Mouse (Mus musculus): ENCODE measurements at regions not wholly inside any gene's neighbourhood (a gene's known extent, or its start where the extent isn't known, plus 50 kb on each side); places are given as distances from the start of the nearest gene placed in this dataset.

DNA sequence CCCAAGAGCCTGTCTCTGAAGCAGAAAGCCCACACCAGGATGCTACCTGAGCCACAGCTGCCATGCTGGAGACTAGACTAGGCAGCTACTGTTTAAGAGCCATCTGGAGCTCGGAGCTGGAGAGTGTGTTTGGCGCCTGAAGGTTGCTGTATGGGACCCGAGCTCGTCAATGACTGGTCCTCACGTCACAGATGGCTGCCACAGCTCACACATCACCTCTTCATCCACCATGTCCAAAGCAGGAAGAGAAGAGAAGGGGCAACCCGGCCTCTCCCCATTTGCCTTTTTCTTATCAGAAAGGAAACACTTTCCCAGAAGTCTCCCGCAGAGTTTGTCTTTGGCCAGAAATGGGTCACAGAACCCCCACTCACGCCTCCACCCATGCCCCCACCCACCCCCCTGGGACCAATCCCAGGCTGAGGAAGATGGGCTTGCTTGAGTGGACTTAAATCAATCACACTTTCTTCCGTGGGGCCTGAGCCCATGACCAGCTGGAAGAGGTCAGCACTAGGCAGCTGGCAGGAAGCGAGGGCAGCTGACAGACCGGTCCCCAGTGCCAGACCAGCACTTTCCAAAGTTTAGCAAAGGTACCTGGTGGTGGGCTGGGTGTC is 53.5 kb upstream of the Ptpn1 start:
- no peak for DNase-seq

DNA sequence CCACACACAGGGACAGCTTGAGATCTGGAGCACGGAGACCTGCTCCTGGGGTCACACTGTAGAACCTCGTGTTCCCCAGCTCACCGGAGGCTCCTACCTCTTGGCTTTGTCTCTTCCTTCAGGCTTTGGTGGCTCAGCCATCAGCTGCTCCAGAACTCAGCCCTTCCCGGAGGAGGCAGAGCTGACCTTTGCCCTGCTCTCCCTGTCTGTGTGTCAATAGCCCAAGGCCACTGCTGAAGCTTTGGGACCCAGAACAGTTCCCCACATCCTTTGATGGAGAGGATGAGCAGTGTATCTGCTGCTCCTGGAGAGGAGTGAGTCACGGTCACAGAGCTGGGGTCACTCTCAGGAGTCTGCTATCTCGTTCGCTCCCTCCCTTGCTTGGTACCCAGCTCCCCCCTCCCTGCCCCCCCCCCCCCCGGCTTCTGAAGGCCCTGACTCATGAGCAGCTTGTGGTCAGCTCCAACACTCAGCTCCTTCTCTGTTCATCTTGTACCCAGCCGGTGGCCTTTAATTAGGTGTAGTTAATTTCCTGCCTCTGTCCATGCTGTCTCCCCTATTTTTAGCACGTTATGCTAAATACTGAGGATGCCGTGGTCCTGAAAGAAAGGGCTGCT is 54.5 kb upstream of the Ptpn1 start:
- DNase-seq, result no peak

DNA sequence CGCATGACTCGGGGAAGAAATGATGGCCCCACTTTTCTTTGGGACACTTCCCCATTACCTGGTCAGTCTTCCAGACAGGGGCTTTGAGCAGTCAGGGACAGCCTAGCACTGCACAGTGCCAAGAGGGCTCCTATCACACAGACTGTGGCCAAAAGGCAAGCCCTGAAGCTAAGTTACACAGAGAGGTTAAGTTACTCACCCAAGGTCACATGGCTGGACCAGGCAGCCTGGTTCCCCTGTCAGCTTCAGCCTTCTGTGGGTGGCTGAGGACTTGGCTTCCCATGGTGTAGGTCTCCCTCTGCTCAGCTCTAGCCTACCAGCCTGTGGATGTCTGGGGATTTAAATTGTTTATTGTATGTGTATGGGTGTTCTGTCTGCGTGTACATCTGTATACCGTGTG is 59.4 kb upstream of the Ptpn1 start:
- no peak for DNase-seq

DNA sequence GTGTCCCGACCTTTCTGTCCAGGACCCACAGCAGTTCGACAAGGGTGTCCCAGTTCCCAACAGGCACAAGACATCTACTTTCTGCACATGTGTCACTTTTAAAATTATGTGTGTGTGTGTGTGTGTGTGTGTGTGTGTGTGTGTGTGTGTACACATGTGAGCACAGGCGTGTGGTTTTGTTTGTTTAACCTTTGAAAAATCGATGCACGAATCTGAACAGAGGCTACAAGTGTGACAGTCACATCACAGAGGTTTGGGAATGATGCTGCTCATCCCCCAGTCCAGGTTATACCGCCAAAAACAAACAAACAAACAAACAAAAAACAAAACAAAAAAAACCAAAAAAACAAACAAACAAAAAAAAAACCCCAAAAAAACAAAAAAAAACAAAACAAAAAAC is 61.7 kb upstream of the Ptpn1 start:
- DNase-seq, result no peak

DNA sequence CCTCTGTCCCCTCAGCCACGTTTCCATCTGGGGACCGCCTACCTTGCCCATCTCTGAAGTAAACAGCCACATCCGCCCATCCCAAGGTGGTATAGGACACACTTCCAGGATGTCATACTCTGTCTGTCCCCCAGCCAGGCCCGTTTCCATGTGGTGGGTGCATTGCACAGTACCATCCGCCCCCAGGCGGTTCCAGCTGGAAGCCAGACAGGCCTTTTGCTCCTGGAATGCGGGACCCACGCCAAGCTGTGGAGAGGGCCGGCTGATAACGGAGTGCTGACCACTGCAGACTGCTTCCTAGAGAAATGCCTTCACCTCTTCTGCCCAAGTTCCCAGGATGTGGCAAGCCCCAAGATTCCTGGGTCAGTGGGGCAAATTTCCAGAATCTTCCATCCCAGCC is 65.1 kb upstream of the Ptpn1 start:
- DNase-seq, result no peak

DNA sequence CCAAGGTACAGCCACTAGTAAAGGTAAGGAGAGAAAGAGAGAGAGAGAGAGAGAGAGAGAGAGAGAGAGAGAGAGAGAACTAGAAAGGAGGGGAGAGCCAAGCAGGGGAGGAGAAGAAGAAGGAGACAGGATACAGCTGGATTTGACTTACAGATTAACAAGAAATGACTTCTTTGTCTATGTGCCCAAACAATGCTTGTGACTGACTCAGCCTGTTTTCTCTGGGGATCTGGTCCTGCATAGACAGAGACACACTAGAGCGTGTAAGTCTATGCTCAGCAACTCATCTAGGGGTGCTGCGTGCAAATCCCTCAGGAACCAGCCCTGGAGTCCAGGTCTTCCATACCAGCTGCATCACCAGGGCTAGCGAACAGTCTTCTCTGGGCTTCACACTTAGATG is 66.3 kb upstream of the Ptpn1 start:
- DNase-seq, result no peak

DNA sequence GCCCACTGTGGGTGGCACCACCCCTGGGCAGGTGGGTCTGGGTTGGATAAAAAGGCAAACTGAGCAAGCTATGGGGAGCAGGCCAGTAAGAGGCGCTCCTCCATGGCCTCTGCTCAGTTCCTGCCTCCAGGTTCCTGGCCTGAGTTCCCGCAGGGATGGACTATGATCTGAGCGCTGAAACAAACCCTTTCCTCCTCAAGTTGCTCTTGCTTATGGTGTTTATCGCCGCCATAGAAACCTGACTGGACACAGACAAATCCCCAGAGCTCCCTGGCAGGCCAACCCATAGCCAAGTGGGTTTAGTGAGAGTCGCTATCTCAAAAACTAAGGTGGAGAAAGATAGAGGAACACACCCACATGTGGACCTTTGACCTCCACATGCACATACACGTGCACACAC is 67.2 kb upstream of the Ptpn1 start:
- no peak for DNase-seq

DNA sequence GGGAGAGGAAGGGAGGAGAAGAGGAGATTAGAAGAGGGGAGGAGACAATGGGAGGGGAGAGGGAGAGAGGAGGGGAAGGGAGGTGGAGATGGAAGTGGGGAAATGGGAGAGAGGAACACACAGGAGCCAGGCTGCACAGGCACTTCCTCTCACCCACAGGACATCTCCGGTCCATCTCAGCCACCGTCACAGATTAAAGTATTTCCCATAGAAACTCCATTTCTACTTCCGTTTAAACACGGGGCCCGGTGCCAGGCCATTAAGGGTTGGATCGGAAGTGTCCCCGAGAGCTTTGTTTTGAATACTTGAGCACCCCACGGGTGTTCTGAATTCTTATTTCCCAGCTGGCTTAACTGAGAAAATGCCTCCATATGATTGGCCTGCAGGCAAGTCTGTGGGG is 67.6 kb upstream of the Ptpn1 start:
- no peak for DNase-seq

DNA sequence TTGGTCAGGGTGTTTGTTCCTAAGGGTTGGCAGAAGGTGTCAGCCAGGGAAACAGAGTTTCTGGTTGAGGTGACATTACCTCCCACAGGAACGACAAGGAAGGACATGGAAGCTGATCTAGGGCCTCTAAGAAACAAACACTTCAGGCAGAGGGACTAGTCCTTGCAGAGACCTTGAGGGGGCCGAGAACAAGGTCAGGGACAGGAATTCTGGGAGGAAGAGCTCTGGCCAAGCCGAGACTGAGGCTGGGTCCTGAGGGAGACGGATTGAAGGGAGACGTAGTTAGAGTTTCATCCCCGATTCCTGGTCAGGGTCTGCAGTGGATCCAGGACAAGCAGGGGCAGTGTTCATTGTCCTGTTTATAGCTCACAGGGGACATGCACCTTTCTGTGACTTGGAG is 68.2 kb upstream of the Ptpn1 start:
- no peak for DNase-seq

DNA sequence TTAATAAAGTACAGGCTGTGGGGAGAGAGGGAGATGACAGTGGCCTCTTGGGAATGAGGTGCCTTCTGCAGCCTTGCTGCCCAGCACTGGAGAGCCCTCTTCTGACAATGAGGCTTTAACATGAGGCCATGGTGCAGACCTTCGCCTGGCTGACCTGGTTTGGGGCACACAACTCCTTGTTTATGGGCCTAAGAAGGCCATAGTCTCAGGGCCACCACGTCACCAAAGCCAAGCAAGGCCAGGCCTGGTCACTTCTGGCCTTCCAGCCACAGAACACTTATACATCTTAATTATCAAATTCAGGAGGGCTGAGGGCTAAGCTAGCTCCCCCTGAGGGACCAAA is 70.7 kb upstream of the Ptpn1 start:
- no peak for DNase-seq

DNA sequence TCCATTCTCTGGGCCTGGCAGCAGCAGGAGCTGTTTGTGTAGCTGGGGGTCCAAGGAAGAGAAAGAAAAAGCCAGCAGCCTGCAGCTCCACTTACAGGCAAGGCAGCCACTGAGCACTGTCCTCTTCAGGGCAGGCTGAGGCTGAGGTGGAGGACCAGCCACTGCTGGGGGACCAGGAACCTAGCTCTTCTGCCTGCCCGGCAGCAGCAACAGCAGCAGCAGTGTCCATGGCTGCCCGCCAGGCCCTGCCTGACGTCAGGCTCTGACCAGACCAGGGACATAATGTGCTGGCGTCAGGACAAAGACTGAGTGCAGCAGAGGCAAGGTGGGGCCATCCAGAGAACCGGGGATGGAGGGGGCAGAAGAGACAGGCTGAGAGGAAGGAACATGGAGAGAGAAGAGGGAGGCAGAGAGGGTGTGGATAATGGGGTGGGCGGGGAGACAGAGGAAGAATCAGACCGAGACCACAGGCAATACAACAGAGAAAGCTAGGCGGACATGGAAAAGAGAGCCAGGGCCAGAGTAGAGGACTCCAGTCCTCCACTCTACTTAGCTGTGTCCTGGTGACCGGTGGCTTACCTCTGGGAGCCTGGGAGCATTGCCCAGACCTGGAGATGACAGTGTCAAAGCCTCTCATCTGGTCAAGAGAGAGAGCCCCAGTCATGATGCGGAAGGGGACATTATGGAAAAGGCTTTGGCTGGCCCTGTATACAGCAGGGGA is 71.2 kb upstream of the Ptpn1 start:
- DNase-seq, result peak; percentile 10

DNA sequence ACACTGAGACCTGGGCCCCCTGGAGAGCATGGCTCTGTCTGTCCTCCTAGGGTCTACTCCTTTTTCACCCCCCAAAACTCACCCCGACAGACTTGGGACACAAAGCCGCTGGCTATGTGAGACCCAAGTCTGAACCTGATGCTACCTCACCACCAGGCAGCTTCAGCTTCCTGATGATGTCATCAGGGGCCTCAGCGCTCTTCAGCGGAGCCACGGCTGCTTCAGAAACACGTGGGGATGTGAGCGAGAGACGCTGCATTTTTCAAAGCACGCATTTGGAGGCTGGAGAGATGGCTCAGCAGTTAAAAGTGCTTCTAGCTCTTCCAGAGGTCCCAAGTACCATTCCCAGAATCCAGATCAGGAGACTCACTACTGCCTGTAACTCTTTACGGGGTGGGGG is 72.3 kb upstream of the Ptpn1 start:
- DNase-seq, result no peak

DNA sequence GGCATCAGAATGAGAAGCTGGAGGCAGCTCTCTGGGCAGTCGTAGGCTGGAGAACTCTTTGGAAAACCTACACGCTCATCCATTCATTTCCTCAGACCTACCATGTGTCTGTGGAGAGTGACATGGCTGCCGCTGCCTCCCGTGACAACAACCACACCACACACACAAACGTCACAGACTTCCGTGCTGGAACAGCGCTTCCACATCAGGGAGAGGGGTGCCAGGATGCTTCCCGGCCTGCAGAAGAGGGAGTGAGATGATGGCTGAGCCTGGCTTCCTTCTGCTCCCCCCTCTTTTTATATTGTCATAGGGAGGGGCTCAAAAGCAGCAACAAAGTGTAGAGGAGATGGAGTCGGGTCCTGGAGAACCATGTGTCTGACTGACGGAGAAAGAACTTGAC is 73.5 kb upstream of the Ptpn1 start:
- DNase-seq, result no peak

DNA sequence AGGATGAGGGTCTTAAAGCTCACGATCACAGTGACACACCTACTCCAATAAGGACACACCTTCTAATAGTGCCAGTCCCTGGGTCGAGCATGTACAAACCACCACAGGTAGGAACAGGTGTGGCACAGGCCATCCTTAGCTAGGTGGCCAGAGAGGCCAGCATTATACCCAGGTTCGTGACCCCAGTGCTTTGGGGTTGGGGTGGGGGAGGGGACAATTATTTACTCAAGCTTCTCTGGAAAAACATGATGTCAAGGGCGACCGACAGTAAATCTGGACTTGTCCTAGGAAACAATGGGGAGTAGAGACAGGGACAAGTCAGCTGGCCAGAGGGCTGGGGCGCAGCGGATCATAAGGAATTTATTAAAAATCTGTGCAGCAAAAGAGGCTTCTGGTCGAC is 73.9 kb upstream of the Ptpn1 start:
- no peak for DNase-seq

DNA sequence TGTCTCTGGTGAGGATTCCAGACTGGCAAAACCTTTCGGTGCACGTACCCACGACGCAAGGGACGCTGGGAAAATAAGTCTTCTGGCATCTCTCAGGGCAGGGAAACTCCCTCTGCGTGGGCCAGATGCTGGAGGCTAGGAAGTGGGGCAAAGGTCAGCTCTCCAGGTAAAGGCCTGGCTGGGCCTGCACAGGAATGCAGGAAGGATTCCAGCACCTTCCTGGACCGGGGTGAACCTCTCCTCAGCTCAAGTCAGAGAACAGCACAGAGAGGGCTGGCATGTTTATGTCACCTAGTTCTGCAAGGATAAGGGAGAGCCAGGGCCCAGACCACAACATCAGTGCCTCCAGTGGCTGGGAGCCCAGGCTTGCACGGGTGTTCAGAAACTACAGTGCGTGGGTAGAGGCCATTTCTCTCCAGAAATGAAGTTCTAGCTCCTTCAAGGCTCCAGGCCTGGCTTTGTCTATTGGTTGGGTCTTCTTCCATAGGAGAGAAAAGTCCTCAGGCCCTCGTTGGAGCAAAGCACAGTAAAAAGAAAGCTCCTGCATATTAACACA is 74.9 kb upstream of the Ptpn1 start:
- no peak for DNase-seq

DNA sequence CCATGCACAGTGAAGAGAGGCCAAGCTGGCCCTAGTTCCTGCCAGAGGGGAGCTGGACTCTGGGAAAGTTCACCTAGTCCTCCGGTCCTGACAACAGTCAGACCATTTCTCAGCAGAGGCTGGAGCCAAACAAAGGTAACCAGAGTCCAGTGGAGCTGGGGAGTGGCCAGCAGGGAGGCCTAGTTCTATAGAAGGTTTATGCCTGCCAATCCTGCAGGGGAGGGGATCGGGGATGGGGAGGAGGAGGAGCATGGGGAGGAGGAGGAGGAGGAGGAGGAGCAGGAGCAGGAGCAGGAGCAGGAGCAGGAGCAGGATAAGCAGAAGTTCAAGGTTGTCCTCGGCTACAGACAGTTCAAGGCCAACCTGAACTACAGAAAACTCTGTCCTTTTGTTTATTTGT is 75.8 kb upstream of the Ptpn1 start:
- DNase-seq, result no peak

DNA sequence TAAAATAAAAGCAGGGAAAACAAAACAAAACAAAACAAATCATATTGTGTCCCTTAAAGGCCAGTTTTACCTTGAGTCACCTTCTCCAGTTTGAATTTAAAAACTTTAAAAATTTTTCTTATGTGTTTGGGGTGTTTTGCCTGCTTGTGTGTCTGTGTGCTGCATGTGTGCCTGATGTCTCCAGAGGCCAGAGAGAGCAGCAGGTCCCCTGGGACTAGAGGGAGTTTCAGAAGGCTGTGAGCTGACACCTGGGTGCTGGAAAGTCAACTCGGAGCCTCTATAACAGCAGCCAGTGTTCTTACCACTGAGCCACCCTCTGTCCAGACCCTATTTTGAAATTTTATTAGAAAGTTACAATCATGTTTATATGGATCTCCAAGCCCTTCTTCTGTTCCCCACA is 77.8 kb upstream of the Ptpn1 start:
- DNase-seq, result no peak

DNA sequence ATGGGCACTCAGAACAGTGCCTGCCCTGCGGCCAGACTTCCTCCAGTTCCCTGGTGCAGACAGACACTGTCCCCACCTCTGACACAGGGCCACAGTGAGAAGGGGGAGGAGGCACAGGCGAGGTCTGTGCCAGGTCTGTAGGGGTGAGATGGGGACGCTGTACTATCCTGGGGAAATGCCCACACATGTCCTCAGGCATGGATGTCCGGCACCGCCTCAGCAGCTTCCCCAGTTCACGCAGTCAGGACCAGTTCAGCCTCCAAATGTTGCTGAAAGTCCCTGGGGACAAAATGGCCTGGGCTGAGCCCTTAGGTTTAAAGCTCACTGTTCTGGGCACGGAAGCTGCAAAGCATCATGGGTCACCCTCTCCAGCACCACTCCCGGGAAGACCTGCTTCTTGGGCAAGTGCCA is 78.4 kb upstream of the Ptpn1 start:
- DNase-seq, result no peak

DNA sequence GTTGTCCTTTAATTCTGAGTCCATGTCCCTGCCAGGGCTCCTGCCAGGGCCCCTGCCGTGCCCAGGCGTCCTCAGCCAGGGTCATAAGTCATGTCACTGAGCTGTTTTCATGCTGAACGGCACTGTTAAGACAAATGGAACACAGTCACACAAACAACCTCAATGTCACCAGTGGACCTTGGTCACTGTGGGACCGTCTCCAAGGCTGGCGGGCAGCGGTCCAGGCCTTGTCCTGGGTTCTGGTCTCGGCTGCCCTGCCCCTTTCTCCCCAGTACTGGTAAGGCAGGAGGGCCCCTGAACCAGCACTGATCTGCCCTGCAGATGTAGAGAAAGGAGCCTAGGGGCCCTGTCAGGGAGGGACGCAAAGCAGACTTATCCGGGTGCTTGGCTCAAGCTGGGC is 79.3 kb upstream of the Ptpn1 start:
- DNase-seq, result no peak

DNA sequence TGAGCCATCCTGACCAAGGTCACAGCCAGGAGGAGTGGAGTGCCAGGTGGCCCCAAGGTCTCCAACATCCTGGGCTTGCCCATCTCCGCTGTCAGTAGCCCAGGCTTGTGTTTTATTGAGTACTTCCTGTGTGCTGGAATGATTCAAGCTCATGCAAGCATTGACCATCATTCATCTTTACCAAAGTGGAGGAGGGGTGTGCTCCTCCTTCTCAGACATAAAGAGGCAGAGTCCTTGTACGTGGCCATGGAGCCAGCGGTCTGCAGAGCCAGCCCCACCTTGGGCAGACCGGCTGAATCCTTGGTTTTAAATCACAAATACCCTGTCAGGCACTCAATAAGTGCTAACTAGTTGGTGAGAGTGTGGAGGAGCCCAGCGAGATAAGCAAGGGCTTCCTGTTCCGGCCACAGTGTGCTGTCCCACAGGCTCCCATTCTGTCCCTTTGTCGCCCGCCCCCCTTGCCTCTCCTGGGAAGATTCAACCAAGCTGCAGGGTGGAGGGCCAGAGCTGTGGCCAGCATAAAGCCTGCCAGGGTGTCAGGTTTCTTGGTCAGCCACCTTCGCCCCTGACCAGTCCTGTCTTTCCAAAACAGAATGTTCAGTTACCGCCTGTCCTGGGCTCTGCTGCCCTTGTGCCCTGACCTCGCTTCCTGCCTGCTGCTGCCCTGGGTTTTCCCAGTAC is 80.5 kb upstream of the Ptpn1 start:
- DNase-seq, result no peak

DNA sequence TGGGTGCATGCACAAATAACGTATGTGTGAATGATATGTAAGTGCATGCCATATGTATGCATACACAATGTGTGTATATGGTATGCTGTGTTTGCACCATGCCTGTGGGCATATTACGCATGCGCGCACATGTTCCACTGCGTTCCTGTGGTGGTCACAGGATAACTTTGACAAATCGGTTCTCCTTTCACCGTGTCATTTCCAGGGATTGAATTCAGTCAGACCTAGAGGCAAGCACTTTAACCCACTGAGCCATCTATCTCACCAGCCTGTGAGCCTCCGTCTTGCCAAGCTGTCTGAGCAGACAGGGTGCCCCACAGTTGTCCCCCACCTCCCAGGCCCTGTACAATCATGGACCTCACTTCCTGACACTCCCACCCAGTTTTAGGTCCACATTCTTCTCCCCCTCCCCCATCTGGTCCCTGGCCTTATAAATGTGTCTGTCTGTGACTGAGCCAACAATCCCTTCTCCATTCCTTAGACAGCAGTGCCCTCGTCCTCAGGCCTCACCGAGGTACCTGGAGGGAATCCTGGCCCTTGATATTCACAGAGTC is 81.8 kb upstream of the Ptpn1 start:
- DNase-seq, result no peak

DNA sequence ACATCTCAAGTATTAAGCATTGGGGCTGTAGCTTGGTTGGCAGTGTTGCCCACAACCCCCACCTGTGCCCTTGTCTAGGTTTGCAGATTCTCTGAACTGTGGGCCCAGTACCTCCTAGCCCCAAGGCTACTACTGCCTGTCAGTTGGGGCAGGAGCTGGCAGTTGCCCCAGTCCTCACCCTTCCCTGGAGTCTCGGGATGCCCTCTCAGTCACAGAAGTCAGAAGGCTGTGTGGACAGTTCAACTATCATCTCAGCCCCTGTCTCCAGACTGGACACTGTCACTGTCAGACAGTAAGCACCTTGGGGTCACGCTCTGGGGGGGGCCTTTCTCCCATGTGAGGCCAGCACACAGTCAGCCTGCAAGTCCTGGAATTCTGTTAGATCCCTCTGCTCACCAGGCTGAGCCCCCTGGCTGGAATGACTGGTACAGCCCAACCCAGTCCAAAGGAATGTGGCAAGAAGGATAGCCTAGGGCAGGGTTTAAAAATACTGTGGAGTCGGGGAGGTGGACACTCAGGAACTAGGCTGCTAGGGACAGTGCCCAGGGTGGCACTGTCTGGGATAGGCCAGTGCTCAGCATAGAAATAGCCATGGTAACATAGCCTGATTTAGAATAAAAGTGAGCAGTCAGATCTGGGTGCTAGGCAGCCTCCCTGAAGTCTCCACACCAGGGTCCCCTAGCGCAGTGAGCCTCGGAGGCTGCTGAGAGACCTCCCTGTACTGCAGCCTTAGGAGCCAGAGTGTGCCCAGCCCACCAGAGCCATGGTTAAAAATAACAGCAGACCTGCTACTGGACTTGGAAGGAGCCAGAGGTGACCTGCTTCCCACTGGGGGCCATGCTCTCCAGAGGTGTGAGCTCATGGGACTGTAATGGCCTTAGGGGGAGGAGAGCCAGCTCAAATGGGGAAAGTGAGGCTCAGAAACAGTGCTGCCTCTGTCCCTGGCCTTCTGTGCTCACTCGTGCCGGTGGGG is 83.1 kb upstream of the Ptpn1 start:
- no peak for DNase-seq
